In genomic region chr7:19561765-19562642, GRCm38 (mm10) we compare ENCODE assay signal across 8 mouse cellular contexts. TPM values are rescaled to one million over a fixed set of nuclear protein-coding genes. Genes with fewer than 3 reads are reported as not detected.
DNase-seq lines count a peak whose midpoint lies in the region; ATAC-seq and TF ChIP-seq lines count a peak whose summit lies in the region.

No protein-coding gene starts in this region.

- peak overlapping the region; percentile 99 for H3K4me2 ChIP-seq in forebrain, embryonic 11.5 days (ENCODE audit: low read depth, low read length, severe bottlenecking)
- H3K4me2 ChIP-seq in heart, embryonic 16.5 days (ENCODE audit: low read depth, low read length), result peak overlapping the region; percentile 90
- H3K4me2 ChIP-seq in liver, embryonic 14.5 days (ENCODE audit: low read depth), result peak overlapping the region; percentile 94
- peak overlapping the region; percentile 82 for H3K4me2 ChIP-seq in stomach, embryonic 15.5 days

- WGBS in forebrain, embryonic 11.5 days, result under 1% methylated on average over 94 of the region's 102 CpGs
- WGBS in heart, embryonic 16.5 days, result under 1% methylated on average over 102 of the region's 102 CpGs
- under 1% methylated on average over 100 of the region's 102 CpGs for WGBS in liver, embryonic 14.5 days (ENCODE audit: insufficient replicate concordance)
- under 1% methylated on average over 102 of the region's 102 CpGs for WGBS in stomach, embryonic 15.5 days

- peaks cover 9% of the 10 kb centered on the region for H3K27me3 ChIP-seq in E14TG2a.4 (ENCODE audit: insufficient read depth, low read length)
- H3K27me3 ChIP-seq in forebrain, embryonic 11.5 days (ENCODE audit: control insufficient read depth, insufficient read depth, low read length), result no peaks in the 10 kb centered on the region
- no peaks in the 10 kb centered on the region for H3K27me3 ChIP-seq in heart, embryonic 16.5 days (ENCODE audit: control insufficient read depth, insufficient read depth, low read length)
- no peaks in the 10 kb centered on the region for H3K27me3 ChIP-seq in liver, embryonic 14.5 days (ENCODE audit: control insufficient read depth, insufficient read depth, low read length)
- H3K27me3 ChIP-seq in stomach, embryonic 15.5 days (replicated peaks), result no peaks in the 10 kb centered on the region

- H3K36me3 ChIP-seq in E14TG2a.4 (ENCODE audit: insufficient read depth, low read length), result peaks cover 62% of the 10 kb centered on the region
- peaks cover 11% of the 10 kb centered on the region; the same call in 1 of the 2 replicates for H3K36me3 ChIP-seq in forebrain, embryonic 11.5 days (ENCODE audit: control insufficient read depth, insufficient read depth, low read length)
- H3K36me3 ChIP-seq in heart, embryonic 16.5 days (ENCODE audit: control insufficient read depth, insufficient read depth), result peaks cover 15% of the 10 kb centered on the region
- H3K36me3 ChIP-seq in liver, embryonic 14.5 days (replicated peaks; ENCODE audit: control insufficient read depth, insufficient read depth, low read depth), result peaks cover 27% of the 10 kb centered on the region
- peaks cover 19% of the 10 kb centered on the region for H3K36me3 ChIP-seq in stomach, embryonic 15.5 days

- peak overlapping the region; percentile 97 for H3K4me3 ChIP-seq in E14TG2a.4 (replicated peaks; ENCODE audit: low read length)
- peak overlapping the region; percentile 97 for H3K4me3 ChIP-seq in forebrain, embryonic 11.5 days (ENCODE audit: low read depth, low read length)
- peak overlapping the region; percentile 89 for H3K4me3 ChIP-seq in heart, embryonic 16.5 days (ENCODE audit: low read length)
- peak overlapping the region; percentile 95 to 96 for H3K4me3 ChIP-seq in liver, embryonic 14.5 days (ENCODE audit: insufficient read depth in 1 of 2, low read depth in 2 of 2, low read length in 2 of 2)
- peak overlapping the region; percentile 81 for H3K4me3 ChIP-seq in stomach, embryonic 15.5 days (replicated peaks)

- peak overlapping the region; percentile 86 for H3K27ac ChIP-seq in forebrain, embryonic 11.5 days (ENCODE audit: low read depth, low read length)
- H3K27ac ChIP-seq in heart, embryonic 16.5 days (ENCODE audit: low read length), result peak overlapping the region; percentile 91
- H3K27ac ChIP-seq in liver, embryonic 14.5 days, result peak overlapping the region; percentile 97
- H3K27ac ChIP-seq in stomach, embryonic 15.5 days, result peak overlapping the region; percentile 91

- H3K4me1 ChIP-seq in E14TG2a.4 (replicated peaks; ENCODE audit: low read depth, low read length), result peaks cover 80% of the 10 kb centered on the region
- H3K4me1 ChIP-seq in forebrain, embryonic 11.5 days (replicated peaks; ENCODE audit: control insufficient read depth, insufficient read depth, low read length), result peaks cover 14% of the 10 kb centered on the region
- peaks cover 40% of the 10 kb centered on the region for H3K4me1 ChIP-seq in heart, embryonic 16.5 days (ENCODE audit: control insufficient read depth, insufficient read depth, low read length)
- H3K4me1 ChIP-seq in liver, embryonic 14.5 days (replicated peaks; ENCODE audit: control insufficient read depth in 2 of 2, insufficient read depth in 2 of 2, low read length in 1 of 2), result peaks cover 43 to 57% of the 10 kb centered on the region in 2 experiments
- peaks cover 35% of the 10 kb centered on the region for H3K4me1 ChIP-seq in stomach, embryonic 15.5 days

- TF ChIP-seq EP300 in liver, embryonic 14.5 days (IDR thresholded peaks at IDR 0.05; ENCODE audit: low read depth), result no peak

- peak; percentile 85 for ATAC-seq in forebrain, embryonic 11.5 days (replicated peaks; ENCODE audit: low FRiP score)
- peak; percentile 84 for ATAC-seq in heart, embryonic 16.5 days (replicated peaks; ENCODE audit: extremely low read depth, insufficient read depth, low FRiP score)
- peak; percentile 81 for ATAC-seq in liver, embryonic 14.5 days (ENCODE audit: insufficient read depth)
- peak; percentile 85 for ATAC-seq in stomach, embryonic 15.5 days (ENCODE audit: insufficient read depth, low FRiP score, low read depth)

- peak overlapping the region; percentile 93 for H3K9ac ChIP-seq in forebrain, embryonic 11.5 days (ENCODE audit: low read length)
- peak overlapping the region; percentile 93 for H3K9ac ChIP-seq in heart, embryonic 16.5 days (ENCODE audit: low read length)
- peak overlapping the region; percentile 94 for H3K9ac ChIP-seq in liver, embryonic 14.5 days (replicated peaks)
- H3K9ac ChIP-seq in stomach, embryonic 15.5 days, result peak overlapping the region; percentile 89

- no peaks in the 10 kb centered on the region for H3K9me3 ChIP-seq in E14TG2a.4 (ENCODE audit: low read length)
- no peaks in the 10 kb centered on the region; the same call in 1 of the 2 replicates for H3K9me3 ChIP-seq in forebrain, embryonic 11.5 days (ENCODE audit: control insufficient read depth, low read length)
- H3K9me3 ChIP-seq in heart, embryonic 16.5 days (replicated peaks; ENCODE audit: control insufficient read depth, low read length), result peaks cover 3% of the 10 kb centered on the region
- H3K9me3 ChIP-seq in liver, embryonic 14.5 days (ENCODE audit: control insufficient read depth, low read length), result peaks cover 4% of the 10 kb centered on the region
- H3K9me3 ChIP-seq in stomach, embryonic 15.5 days, result no peaks in the 10 kb centered on the region

- DNase-seq in c-Kit-positive CD71-positive TER-119-negative erythroid progenitor cells, embryonic 14.5 days (ENCODE audit: low read depth), result peak; percentile 90
- DNase-seq in forebrain, embryonic 11.5 days (ENCODE audit: low spot score), result peak; percentile 98
- DNase-seq in kidney, postnatal 25 days, result peak; percentile 95
- DNase-seq in liver, embryonic 14.5 days (ENCODE audit: low read depth in 3 of 3, low spot score in 3 of 3), result peak; percentile 85 to 88 (median 86)
- DNase-seq in neural tube, embryonic 10.5 days (ENCODE audit: extremely low spot score, low spot score), result peak; percentile 96

- no peak for TF ChIP-seq CTCF in E14TG2a.4 (conservative IDR thresholded peaks at IDR 0.05; ENCODE audit: low read length)
- no peak for TF ChIP-seq CTCF in liver, embryonic 14.5 days (IDR thresholded peaks at IDR 0.05; ENCODE audit: low read depth)

RNA-seq across cellular contexts. Expression of gene Ppp1r37, which starts 0.9 kb away (rescaled TPM):
- polyA plus RNA-seq in forebrain, embryonic 11.5 days (2014; fragmentation: Nextera tagmentation; extraction: Ambion mirVana), result 5.1 and 7.8 TPM in 2 replicates
- 18.2 and 21.1 TPM in 2 replicates for polyA plus RNA-seq in heart, embryonic 16.5 days (2015; fragmentation: Nextera tagmentation; extraction: Ambion mirVana)
- polyA plus RNA-seq in liver, embryonic 14.5 days (2012; rRNA removed), result 21.8 and 27.0 TPM in 2 replicates
- polyA plus RNA-seq in liver, embryonic 14.5 days (2014; fragmentation: Nextera tagmentation; extraction: Ambion mirVana), result 1.5 and 2.0 TPM in 2 replicates
- 25.3 and 28.2 TPM in 2 replicates for polyA plus RNA-seq in stomach, embryonic 15.5 days (2015; fragmentation: Nextera tagmentation; extraction: Ambion mirVana)

RNA-seq across cellular contexts. Expression of gene Zfp296, which starts 15.1 kb away (rescaled TPM):
- polyA plus RNA-seq in forebrain, embryonic 11.5 days (2014; fragmentation: Nextera tagmentation; extraction: Ambion mirVana), result 0.40 and 0.47 TPM in 2 replicates
- polyA plus RNA-seq in heart, embryonic 16.5 days (2015; fragmentation: Nextera tagmentation; extraction: Ambion mirVana), result 0.24 and 0.66 TPM in 2 replicates
- polyA plus RNA-seq in liver, embryonic 14.5 days (2012; rRNA removed), result 0.66 and 0.96 TPM in 2 replicates
- polyA plus RNA-seq in liver, embryonic 14.5 days (2014; fragmentation: Nextera tagmentation; extraction: Ambion mirVana), result 0.38 and 0.41 TPM in 2 replicates
- polyA plus RNA-seq in stomach, embryonic 15.5 days (2015; fragmentation: Nextera tagmentation; extraction: Ambion mirVana), result 1.7 and 2.6 TPM in 2 replicates

RNA-seq across cellular contexts. Expression of gene Gemin7, which starts 15.4 kb away (rescaled TPM):
- polyA plus RNA-seq in forebrain, embryonic 11.5 days (2014; fragmentation: Nextera tagmentation; extraction: Ambion mirVana), result 151 and 156 TPM in 2 replicates
- polyA plus RNA-seq in heart, embryonic 16.5 days (2015; fragmentation: Nextera tagmentation; extraction: Ambion mirVana), result 125 and 127 TPM in 2 replicates
- polyA plus RNA-seq in liver, embryonic 14.5 days (2012; rRNA removed), result 34.8 and 39.6 TPM in 2 replicates
- polyA plus RNA-seq in liver, embryonic 14.5 days (2014; fragmentation: Nextera tagmentation; extraction: Ambion mirVana), result 83.1 and 91.6 TPM in 2 replicates
- polyA plus RNA-seq in stomach, embryonic 15.5 days (2015; fragmentation: Nextera tagmentation; extraction: Ambion mirVana), result 143 and 157 TPM in 2 replicates

RNA-seq across cellular contexts. Expression of gene Clasrp, which starts 42.3 kb away (rescaled TPM):
- polyA plus RNA-seq in forebrain, embryonic 11.5 days (2014; fragmentation: Nextera tagmentation; extraction: Ambion mirVana), result 59.7 and 64.1 TPM in 2 replicates
- polyA plus RNA-seq in heart, embryonic 16.5 days (2015; fragmentation: Nextera tagmentation; extraction: Ambion mirVana), result 31.9 and 35.1 TPM in 2 replicates
- 21.3 and 23.3 TPM in 2 replicates for polyA plus RNA-seq in liver, embryonic 14.5 days (2012; rRNA removed)
- polyA plus RNA-seq in liver, embryonic 14.5 days (2014; fragmentation: Nextera tagmentation; extraction: Ambion mirVana), result 7.5 and 8.6 TPM in 2 replicates
- 44.8 and 48.3 TPM in 2 replicates for polyA plus RNA-seq in stomach, embryonic 15.5 days (2015; fragmentation: Nextera tagmentation; extraction: Ambion mirVana)

RNA-seq across cellular contexts. Expression of gene Nkpd1, which starts 44.4 kb away (rescaled TPM):
- 0.11 TPM in 1 of 2 replicates, not detected in the other for polyA plus RNA-seq in forebrain, embryonic 11.5 days (2014; fragmentation: Nextera tagmentation; extraction: Ambion mirVana)
- 0.14 TPM in 1 of 2 replicates, not detected in the other for polyA plus RNA-seq in heart, embryonic 16.5 days (2015; fragmentation: Nextera tagmentation; extraction: Ambion mirVana)
- polyA plus RNA-seq in liver, embryonic 14.5 days (2012; rRNA removed), result 0.01 and 0.04 TPM in 2 replicates
- polyA plus RNA-seq in liver, embryonic 14.5 days (2014; fragmentation: Nextera tagmentation; extraction: Ambion mirVana), result not detected in 2 replicates
- 0.30 and 0.83 TPM in 2 replicates for polyA plus RNA-seq in stomach, embryonic 15.5 days (2015; fragmentation: Nextera tagmentation; extraction: Ambion mirVana)

Comparison
In these comparisons a context has a peak if more than half of its experiments do, and no peak if none do; other contexts are left out.
1. Peak in every context shown above with its lines: DNase-seq, ATAC-seq, H3K4me3 ChIP-seq and H3K27ac ChIP-seq.